Mouse (Mus musculus): Measurements from ENCODE around the gene Crybg1. TPM values are rescaled to one million over a fixed set of nuclear protein-coding genes. Genes with fewer than 3 reads are reported as not detected.
"Not testable (repeated sequence)": the region's sequence is repeated elsewhere in the genome, so short reads cannot be mapped to it uniquely, and the experiment has no call there.

Crybg1 gene
- total RNA-seq, 2 experiments from 2014 or later, result 1.1 to 1.3 TPM

GRCm38 (mm10) chr10:44005677-44006641 lies 142.7 kb downstream of the Crybg1 start:
- peak; percentile 49 to 68 for DNase-seq

GRCm38 (mm10) chr10:44004221-44004751 lies 144.4 kb downstream of the Crybg1 start:
- peak; percentile 47 to 52 for DNase-seq

- DNase-seq, result peak; percentile 66 to 74
These were observed 145.0 kb downstream of the Crybg1 start for GRCm38 (mm10) chr10:44003551-44004151.

GRCm38 (mm10) chr10:44002995-44003524 lies 145.6 kb downstream of the Crybg1 start:
- no peak for DNase-seq

GRCm38 (mm10) chr10:44002004-44002940 lies 146.4 kb downstream of the Crybg1 start:
- peak in 1 of 2 experiments; percentile 17 for DNase-seq

- no peak for DNase-seq
These were observed 148.3 kb downstream of the Crybg1 start for GRCm38 (mm10) chr10:44000156-44000865.

GRCm38 (mm10) chr10:43998503-43999082 lies 150.1 kb downstream of the Crybg1 start:
- peak in 1 of 2 experiments; percentile 22 for DNase-seq

- DNase-seq, result no peak
These were observed 150.6 kb downstream of the Crybg1 start for GRCm38 (mm10) chr10:43998023-43998422.

GRCm38 (mm10) chr10:43997276-43997675 lies 151.4 kb downstream of the Crybg1 start:
- no peak for DNase-seq

- peak in 1 of 2 experiments; percentile 29 for DNase-seq
These were observed 152.6 kb downstream of the Crybg1 start for GRCm38 (mm10) chr10:43995858-43996650.

- peak; percentile 16 to 46 for DNase-seq
These were observed 155.5 kb downstream of the Crybg1 start for GRCm38 (mm10) chr10:43993198-43993597.

GRCm38 (mm10) chr10:43992506-43992905 lies 156.1 kb downstream of the Crybg1 start:
- no peak for DNase-seq

GRCm38 (mm10) chr10:43991268-43991667 lies 157.4 kb downstream of the Crybg1 start:
- no peak for DNase-seq

GRCm38 (mm10) chr10:43983866-43984265 lies 164.8 kb downstream of the Crybg1 start:
- no peak for DNase-seq

- DNase-seq, result no peak
These were observed 165.4 kb downstream of the Crybg1 start for GRCm38 (mm10) chr10:43983241-43983640.

GRCm38 (mm10) chr10:43982470-43982869 lies 166.2 kb downstream of the Crybg1 start:
- no peak for DNase-seq

- not testable (repeated sequence) for DNase-seq
These were observed 167.9 kb downstream of the Crybg1 start for GRCm38 (mm10) chr10:43980742-43981141.

- no peak for DNase-seq
These were observed 168.6 kb downstream of the Crybg1 start for GRCm38 (mm10) chr10:43980080-43980479.

GRCm38 (mm10) chr10:43977353-43977752 lies 171.3 kb downstream of the Crybg1 start:
- peak in 1 of 2 experiments; percentile 21 for DNase-seq

Data from adrenal gland, postnatal 36 days (tissue).